Mouse (Mus musculus): Measurements from ENCODE around the gene Klc3.

Gene Klc3

DNA sequence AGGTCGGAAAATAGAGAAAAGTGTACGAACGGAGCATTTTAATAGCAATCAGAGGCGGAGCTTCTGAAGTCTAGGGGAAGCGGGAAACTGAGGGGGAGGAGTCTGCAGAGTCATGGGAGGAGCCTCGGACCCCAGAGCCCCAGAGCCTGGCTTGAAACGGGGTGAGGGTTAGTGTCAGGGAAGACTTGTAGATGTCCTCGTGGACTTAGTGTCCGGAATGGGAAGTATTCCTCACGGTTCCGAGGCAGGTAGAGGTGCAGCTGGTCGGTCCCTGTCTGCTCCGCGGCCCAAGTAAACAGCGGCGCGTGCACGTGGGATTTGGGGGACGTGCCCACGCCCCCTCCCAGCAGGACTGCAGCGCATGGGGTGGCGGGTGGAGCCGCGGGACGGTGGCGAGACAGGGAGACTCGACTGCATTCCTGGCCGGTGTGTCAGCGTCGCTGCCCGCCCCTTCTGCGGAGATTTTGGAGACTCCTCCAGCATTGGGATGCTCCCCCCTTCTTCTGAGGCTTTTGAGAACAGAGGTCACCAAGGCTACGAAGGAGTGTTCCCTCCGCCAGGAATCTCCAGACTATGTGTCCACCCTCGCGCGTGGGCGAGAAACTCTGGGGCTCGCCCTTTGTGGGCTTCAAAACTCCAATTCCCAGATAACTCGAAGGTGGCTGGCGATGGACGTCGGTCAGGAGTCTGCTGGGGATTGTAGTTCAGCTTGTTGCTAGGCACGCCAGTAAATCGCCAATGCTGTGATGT, 43.8 kb downstream of the Klc3 start:
- DNase-seq (ENCODE audit: low spot score) = no peak

DNA sequence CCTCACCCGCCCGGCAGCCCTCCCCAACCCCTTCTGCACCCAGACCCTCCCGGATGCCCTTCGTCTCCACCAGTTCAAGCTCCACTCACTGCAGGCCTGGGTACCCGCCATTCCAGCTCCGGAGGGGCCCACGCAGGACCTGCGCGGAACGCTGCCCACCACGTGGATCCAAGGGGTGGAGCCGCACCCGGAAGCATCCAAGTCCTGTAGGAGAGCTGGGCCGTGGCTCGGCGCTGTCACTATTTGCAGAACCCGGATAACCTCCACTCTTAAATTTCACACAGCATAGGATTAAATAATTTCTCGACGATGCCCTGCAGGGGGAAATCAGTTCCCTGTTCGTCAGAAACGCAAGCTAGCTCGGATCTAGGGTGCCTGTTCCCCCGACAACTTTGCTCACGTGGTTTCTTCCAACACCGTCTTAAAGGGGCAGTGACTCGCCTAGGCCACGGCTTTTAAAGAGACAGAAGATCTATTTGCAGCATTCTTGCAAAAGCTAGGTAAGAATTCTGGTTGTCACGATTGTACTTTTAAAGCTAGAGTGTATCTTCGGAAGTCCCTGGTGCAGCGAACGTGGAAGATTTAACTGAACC, 44.5 kb downstream of the Klc3 start, which contains the start of the genes Cd3eap and Ppp1r13l:
Gene Cd3eap, minus strand, starts transcription at position 185 of the 593 bp plus-strand sequence.
Gene Ppp1r13l, plus strand, starts transcription at position 451 of the 593 bp plus-strand sequence.
- DNase-seq (ENCODE audit: low spot score) = no peak

DNA sequence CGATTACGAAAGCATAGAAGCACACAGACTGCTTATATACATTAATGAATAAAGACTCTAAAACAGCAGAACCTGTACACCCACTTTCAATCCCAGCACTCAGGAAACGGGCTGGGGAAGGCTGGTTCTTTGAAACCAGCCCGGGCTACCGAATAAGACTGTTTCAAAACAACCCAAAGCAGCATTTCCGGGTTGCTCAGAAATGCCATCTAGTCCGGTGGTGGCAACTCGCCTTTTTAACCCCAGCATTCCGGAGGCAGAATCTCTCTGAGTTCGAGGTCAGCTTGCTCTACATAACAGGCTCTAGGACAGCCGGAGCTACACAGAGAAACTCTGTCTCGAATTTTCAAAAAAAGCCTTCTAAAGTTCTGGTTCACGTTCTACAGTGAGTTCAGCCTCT, 45.3 kb downstream of the Klc3 start:
- DNase-seq (ENCODE audit: low spot score) = no peak

DNA sequence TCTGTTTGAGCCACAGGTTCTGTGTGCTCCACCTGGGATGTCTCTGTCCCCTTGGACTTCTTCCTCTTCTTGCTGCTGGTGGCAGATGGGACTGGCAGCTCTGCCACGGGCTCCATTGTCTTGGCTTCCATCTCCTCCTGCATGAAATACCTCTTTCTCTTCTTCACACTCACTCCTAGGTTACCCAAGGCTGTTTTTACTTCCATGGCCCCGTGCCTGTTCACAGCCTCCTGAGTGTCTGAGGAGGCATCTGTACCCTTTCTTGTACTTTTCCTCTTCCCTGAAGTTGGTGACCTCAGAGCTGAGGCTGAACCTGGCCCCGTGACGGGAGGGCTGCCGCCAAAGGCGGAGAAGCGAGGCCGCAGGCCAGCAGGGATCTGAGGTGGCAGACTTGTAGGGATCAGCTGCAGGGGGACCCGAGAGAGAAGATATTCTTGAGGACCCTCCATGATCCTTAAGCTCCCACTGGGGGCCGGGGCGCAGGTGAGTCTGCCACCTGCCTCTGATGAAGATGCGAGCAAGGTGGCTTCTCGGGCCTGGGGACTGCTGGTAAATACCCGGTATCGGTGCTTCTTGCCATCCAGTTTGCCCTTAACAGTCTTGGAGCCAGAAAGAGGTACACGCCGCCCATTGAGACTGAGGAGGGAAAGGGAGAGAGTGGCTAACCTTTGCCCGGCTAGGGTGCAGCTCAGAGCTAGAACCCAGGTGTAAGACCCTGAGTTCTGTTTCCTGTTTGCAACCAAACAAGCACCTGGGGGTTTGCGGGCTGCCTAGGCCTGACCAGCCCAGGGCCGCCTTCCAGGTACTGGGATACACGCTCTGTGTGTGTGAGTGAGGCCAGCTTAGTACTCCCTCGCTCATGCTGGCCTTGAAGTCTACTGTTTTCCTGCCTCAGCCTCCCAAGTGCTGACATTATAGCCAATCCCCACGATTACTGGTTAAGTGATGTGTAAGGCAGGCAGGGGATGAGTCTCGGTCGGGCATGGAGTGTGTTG, 46.2 kb downstream of the Klc3 start:
- DNase-seq (ENCODE audit: low spot score) = no peak

DNA sequence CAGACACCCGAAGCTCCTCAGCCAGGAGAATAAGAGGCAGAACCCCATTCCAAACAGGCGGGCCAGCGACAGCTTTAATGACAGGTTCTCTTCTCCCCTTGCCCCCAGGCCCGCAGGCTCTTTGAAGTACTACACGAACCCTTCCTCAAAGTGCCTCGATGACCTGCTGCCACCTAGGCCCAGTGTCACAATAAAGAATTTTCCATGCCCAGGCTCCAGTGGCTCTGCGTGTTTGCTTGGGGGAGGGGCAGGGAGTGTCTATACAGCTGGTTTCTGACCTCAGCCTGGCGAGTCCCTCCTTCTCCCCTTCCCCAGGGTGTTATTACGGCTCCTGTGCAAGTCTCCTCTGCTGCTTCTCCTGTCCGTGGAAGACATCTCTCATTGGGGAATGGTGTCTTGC, 47.6 kb downstream of the Klc3 start:
- no peak for DNase-seq (ENCODE audit: low spot score)

DNA sequence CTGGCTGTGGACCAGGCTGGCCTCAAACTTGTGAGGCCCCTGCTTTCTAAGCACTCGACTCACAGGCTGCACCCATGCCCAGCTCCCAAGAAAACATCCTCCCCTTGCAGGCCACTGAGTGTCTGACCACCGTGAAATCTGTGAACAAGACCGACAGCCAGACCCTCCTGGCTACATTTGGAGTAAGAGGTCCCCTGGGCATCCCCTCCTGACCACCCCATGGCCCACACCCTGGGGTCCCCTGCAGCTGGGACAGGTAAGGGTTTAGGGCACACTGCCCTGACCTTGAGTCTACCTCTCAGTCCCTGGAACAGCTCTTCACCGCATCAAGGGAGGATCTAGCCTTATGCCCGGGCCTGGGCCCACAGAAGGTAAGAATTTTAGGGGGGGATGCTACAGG, 48.9 kb downstream of the Klc3 start:
- DNase-seq (ENCODE audit: low spot score) = no peak

DNA sequence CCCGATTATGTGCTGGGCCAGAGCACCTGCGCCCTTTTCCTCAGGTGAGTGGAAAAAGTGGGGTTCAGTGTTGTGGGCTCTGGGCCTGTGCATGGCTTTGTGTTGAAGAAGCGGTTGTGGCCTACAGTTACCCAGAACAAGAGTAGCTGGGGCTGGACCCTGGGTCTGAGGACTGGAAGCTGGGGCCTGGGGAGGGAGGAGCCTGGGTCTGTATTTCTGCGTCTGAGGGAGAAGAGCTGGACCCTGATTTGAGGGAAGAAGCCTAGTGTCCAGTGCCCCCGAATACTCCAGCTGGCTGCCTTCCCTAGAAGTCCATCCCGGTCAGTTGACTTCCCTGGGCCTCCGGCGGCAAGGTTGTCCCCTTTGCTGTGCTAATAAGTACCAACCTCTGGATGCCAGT, 53.7 kb downstream of the Klc3 start:
- no peak for DNase-seq (ENCODE audit: low spot score)

DNA sequence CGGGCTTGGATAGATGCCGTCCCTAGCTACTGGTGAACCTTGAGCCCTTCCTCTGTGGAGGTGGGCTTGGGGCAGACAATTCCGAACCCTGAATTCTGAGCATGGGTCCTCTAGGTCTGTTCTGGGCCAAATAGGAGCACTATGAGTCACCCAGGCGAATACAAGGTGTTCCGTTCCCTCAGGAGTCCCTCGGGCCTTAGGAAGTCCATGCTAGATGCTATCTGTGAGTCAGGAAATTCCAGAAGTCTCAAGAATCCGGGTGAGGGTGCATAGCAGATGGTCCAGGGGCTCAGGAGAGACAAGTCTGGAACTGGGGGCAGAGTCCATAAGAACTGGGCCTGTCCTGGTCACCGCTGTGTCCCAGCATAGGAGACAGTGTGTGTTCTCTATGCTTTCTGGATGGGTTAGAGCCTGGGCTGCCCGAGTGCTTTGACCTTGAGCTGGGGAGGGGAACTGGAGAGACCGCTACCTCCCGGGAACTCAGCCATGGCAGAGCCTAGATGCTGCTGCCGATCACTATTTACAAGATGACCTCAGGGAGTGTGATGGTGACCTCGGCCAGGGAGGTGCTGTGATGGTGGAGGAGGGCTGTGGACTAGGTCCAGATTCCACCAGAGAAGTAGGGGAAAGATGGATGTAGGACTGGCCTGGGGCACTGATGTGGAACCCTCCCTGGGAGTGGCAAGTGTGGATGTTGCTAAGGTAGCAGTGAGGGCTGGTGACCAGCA, 54.6 kb downstream of the Klc3 start:
- no peak for DNase-seq (ENCODE audit: low spot score)

DNA sequence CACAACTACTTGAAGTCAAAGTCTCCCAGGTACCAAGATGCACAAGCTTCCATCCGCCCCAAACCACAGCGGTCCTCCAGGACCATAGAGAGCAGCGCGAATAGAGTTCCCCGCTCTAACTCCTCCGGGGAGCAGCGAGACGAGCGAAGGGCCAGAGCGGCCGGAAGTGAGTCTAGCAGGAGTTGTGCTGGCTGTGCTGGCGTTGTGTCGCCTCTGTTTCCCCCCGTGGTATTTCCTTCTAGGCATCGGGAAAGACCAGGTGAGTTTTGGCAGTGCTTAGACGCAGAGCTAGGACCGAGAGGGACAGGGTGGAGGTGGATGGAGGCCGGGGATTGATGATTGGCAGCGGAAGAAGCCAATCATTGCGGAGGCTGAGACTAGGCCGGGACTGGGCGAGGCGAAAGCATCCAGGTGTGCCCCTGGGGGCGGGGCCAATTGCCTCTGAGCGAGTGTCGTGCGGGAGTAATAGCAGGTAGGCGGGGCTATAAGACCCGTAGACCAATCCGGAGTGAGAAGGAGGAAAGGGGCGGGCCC, 58.9 kb downstream of the Klc3 start:
- DNase-seq (ENCODE audit: low spot score) = peak; percentile 80

All from urinary bladder, postnatal 10 days (tissue).